Mouse (Mus musculus) mouse embryonic stem cell (cell line): ENCODE results near the gene Xlr4b.
"Not testable (repeated sequence)": the region's sequence is repeated elsewhere in the genome, so short reads cannot be mapped to it uniquely, and the experiment has no call there.

Experiments used
- in situ Hi-C, 2 experiments: fragments of 300-500 bp; cut with MboI; formaldehyde crosslinking; loops; 1 replicate in 1 of 2; 3 replicates in 1 of 2; pipeline ENCODE4 v1.14.3; 2019 to 2020; ENCODE audit warnings: low sequenced_read_pairs in 2 of 2, low pct_unique_long_range_greater_than_20kb in 1 of 2, mixed read lengths in 1 of 2; ENCODE audit not compliant: unreplicated experiment in 1 of 2

Xlr4b gene

DNA sequence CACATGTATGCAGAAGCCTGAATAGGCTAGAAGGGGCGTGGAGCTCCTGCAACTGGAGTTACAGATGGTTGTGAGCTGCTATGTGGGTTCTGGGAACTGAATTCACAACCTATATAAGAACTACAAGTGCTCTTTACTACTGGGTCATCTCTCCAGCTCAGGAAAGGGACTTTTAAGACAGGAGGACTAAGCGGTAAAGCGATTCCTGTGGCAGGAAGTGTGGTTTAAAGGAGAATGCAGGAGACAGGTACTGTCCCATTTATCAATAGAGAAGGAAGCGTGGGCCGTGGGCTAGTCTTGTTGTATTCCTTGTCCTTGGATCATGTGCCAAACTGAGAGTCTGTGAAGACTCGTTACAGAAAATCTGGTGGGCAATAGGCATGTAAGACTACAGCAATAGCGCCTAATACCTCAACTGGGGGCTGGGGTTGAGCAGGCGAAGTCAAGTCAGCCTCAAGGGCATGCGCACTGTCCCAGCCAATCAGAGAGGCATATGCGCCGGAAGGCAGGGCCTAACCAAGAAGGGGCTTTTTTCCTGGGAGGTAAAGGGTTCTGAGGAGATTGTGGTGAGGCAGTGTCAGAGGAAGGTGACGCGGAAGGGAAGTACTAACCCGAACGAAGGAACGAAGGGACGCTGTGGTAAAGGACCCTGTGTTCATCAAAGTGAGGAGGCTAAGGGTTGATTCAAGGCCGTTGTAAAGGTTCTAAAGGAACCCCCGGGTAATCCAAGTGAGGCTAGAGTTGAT is at the start of gene Xlr4b:
Gene Xlr4b (plus strand): TSS at position 515 of the 746 bp plus-strand sequence.
- in situ Hi-C loops, result not testable (repeated sequence)

- in situ Hi-C loops, result not testable (repeated sequence)
Observed at GRCm38 (mm10) chrX:73176889-73177288, 37.2 kb upstream of the Xlr4b start, which contains the start of gene Spin2d. TSS of gene Spin2d (minus strand) at chrX:73176989.

- in situ Hi-C loops, result not testable (repeated sequence)
Observed at GRCm38 (mm10) chrX:73191934-73192333, 22.2 kb upstream of the Xlr4b start, which contains the start of gene Xlr3b. TSS of gene Xlr3b (plus strand) at chrX:73192207.

GRCm38 (mm10) chrX:73225365-73225764 is 11.2 kb downstream of the Xlr4b start:
- in situ Hi-C loops, result loop anchor here in 1 of 2 experiments (25.0 kb wide), 1 partner anchor 163 kb away; the partner anchor contains the start of gene Pnma3

GRCm38 (mm10) chrX:73227914-73228605 is 13.9 kb downstream of the Xlr4b start, which contains the start of gene F8a:
TSS of gene F8a (plus strand) at chrX:73228291.
- in situ Hi-C loops, result loop anchor here in 1 of 2 experiments (25.0 kb wide), 1 partner anchor 166 kb away; the partner anchor contains the start of gene Pnma3

DNA sequence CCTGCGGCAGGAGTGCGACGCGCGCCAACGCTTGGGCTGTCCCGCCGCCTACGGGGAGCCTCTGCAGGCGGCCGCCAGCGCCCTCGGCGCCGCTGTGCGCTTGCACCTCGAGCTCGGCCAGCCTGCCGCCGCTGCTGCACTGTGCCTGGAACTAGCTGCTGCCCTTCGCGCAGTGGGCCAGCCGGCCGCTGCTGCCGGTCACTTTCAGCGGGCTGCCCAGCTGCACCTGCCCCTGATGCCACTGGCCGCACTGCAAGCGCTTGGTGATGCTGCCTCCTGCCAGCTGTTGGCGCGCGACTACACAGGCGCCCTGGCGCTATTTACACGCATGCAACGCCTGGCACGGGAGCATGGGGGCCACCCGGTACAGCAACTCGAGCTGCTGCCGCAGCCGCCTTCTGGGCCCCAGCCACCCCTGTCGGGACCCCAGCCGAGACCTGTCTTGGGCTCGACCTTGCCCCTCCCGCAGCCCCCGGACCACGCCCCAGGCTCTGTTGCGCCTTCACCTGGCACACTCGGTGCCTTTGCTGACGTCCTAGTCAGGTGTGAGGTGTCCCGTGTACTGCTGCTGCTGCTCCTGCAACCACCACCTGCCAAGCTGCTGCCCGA is 14.6 kb downstream of the Xlr4b start:
- in situ Hi-C loops, result loop anchor here in 1 of 2 experiments (25.0 kb wide), 1 partner anchor 166 kb away; the partner anchor contains the start of gene Pnma3

- in situ Hi-C loops, result loop anchor here in 1 of 2 experiments (25.0 kb wide), 1 partner anchor 167 kb away; the partner anchor contains the start of gene Pnma3
Observed at GRCm38 (mm10) chrX:73229288-73229687, 15.2 kb downstream of the Xlr4b start.

DNA sequence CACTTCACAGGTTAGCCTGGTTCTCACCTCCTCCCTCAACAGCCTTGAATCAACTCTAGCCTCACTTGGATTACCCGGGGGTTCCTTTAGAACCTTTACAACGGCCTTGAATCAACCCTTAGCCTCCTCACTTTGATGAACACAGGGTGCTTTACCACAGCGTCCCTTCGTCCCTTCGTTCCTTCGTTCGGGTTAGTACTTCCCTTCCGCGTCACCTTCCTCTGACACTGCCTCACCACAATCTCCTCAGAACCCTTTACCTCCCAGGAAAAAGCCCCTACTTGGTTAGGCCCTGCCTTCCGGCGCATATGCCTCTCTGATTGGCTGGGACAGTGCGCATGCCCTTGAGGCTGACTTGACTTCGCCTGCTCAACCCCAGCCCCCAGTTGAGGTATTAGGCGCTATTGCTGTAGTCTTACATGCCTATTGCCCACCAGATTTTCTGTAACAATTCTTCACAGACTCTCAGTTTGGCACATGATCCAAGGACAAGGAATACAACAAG is 28.7 kb downstream of the Xlr4b start, which contains the start of gene Xlr4c:
Gene Xlr4c (minus strand): TSS at position 310 of the 505 bp plus-strand sequence.
- in situ Hi-C loops, result loop anchor here in 1 of 2 experiments (25.0 kb wide), 1 partner anchor 181 kb away; the partner anchor contains the start of gene Pnma3

GRCm38 (mm10) chrX:73262428-73262827 is 48.3 kb downstream of the Xlr4b start:
- in situ Hi-C loops, result not testable (repeated sequence)

DNA sequence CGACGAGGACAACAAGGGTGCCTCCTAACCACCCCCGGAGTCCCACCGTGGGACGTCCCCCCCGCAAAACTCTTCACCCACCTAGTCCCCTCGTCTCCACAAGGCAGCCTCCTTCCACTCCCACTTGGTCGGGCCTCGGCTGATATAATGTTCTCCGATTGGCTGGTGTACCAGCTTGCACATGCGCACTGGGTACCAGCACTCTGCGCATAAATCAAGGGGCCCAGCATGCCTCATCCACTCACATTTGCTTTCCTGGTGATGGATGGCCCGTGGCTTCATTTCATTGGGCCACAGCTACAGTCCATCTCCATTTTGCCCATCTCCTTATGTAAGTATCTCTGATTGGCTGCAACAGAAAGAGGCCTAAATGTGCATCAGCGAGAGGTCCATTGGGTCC is 51.1 kb downstream of the Xlr4b start, which contains the start of gene Xlr3c:
Gene Xlr3c (minus strand): TSS at position 121 of the 400 bp plus-strand sequence.
- in situ Hi-C loops, result not testable (repeated sequence)
